Mouse (Mus musculus): ENCODE data around the gene Ccdc106. TPM values are rescaled to one million over a fixed set of nuclear protein-coding genes. Genes with fewer than 3 reads are reported as not detected.

The Ccdc106 gene
- total RNA-seq (2014; rRNA removed; ENCODE audit: low replicate concordance) (1.0 and 2.8 TPM in 2 replicates), polyA plus RNA-seq (2015; fragmentation: Nextera tagmentation; extraction: Ambion mirVana) (0.33 and 0.85 TPM in 2 replicates)

DNA sequence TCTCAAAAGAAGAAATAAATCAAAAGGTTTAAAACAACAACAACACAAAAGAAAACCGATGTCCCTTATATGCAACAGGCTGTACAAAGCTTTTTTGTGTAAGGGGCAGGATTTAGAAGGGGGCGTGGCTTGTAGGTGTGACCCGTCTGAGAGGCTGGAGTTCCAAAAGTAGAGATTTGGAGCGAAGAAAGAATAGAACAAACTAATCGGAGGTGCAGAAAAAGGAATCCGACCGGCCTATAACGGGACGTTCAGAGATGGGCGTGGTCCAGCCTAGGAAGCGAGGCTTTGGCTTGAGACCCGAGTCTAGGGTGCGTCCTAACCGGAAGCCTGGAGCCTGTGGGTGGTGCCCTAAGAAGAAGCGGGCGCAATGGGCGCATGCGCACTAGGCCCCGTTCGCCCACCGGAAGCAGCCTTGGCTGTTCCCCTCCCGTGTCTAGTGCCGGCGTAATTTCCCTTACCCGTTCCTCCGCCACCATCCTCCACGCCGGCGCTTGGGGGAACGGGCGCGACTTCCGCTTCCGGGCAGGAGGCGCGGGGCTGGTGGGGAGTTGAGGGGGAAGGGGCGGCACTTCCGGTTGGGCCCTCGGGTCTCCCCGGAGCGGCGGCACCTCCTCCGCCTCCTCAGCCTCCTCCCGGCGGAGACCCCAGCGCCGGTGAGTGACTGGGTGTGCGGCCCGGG is at the start of gene Ccdc106, which contains the start of gene Zfp865:
TSS of gene Ccdc106 (plus strand) at position 554 of the 682 bp plus-strand sequence.
TSS of gene Zfp865 (plus strand) at position 377 of the 682 bp plus-strand sequence.
- peaks cover 18% of the 10 kb centered on the region for H3K4me1 ChIP-seq (ENCODE audit: control insufficient read depth, insufficient read depth)
- H3K27ac ChIP-seq (ENCODE audit: low read depth): peak within 1 kb of the TSS; percentile 97
- ATAC-seq (ENCODE audit: insufficient read depth, low read depth) (peak; percentile 90), DNase-seq (ENCODE audit: low spot score) (peak; percentile 98)
- H3K9ac ChIP-seq (replicated peaks; ENCODE audit: low read depth, low read length): peak within 1 kb of the TSS; percentile 97
- no peaks in the 10 kb centered on the region for H3K9me3 ChIP-seq (replicated peaks; ENCODE audit: control insufficient read depth, low read length)
- peak; percentile 36; the same call in 1 of the 2 replicates for TF ChIP-seq EP300 (IDR thresholded peaks at IDR 0.05; ENCODE audit: low read depth)
- TF ChIP-seq CTCF (IDR thresholded peaks at IDR 0.05; ENCODE audit: low read depth): no peak
- peak within 1 kb of the TSS; percentile 91 for H3K4me2 ChIP-seq (ENCODE audit: low read depth, low read length)
- H3K4me3 ChIP-seq (ENCODE audit: low read depth, low read length): peak within 1 kb of the TSS; percentile 98
- under 1% methylated on average over 40 of the region's 49 CpGs for WGBS
- peaks cover 29% of the 10 kb centered on the region for H3K36me3 ChIP-seq (replicated peaks; ENCODE audit: control insufficient read depth, insufficient read depth, low read length)
- H3K27me3 ChIP-seq (ENCODE audit: control insufficient read depth, insufficient read depth, low read length): no peaks in the 10 kb centered on the region

DNA sequence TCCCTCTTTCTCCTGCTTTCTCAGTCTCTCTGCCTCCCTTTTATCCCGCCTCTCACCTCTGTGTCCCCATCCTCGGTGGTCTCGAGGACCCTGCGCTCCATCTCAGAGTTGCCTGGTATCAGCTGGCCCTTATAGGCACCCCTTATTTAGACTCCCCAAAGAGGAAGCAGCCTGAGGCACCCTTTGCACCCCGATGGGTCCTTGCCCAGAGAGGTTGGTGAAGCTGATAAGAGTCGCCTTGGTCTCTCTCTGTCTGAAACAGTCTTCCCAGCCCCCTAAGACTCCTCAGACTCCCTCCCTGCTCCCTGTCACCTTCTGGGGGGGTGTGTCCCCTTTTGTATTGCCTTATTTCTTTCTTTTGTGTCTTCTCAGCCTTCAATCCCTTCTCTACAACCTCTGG is 49.3 kb upstream of the Ccdc106 start, which contains the start of gene Sbk3:
TSS of gene Sbk3 (minus strand) at position 101 of the 400 bp plus-strand sequence.
- no peak for DNase-seq (ENCODE audit: low spot score)
- Histone ChIP-seq H3K4me2 (ENCODE audit: low read depth, low read length) (no peak within 1 kb of the TSS), H3K27ac (ENCODE audit: low read depth) (peak within 1 kb of the TSS; percentile 68), H3K4me3 (ENCODE audit: low read depth, low read length) (no peak within 1 kb of the TSS), H3K27me3 (ENCODE audit: control insufficient read depth, insufficient read depth, low read length) (no peaks in the 10 kb centered on the region), H3K36me3 (replicated peaks; ENCODE audit: control insufficient read depth, insufficient read depth, low read length) (no peaks in the 10 kb centered on the region), H3K4me1 (ENCODE audit: control insufficient read depth, insufficient read depth) (peaks cover 18% of the 10 kb centered on the region), H3K9me3 (replicated peaks; ENCODE audit: control insufficient read depth, low read length) (no peaks in the 10 kb centered on the region), H3K9ac (replicated peaks; ENCODE audit: low read depth, low read length) (no peak within 1 kb of the TSS)
- no peak for TF ChIP-seq EP300 (IDR thresholded peaks at IDR 0.05; ENCODE audit: low read depth)
- no peak for TF ChIP-seq CTCF (IDR thresholded peaks at IDR 0.05; ENCODE audit: low read depth)
- 39% methylated on average over 6 of the region's 6 CpGs for WGBS
- ATAC-seq (ENCODE audit: insufficient read depth, low read depth): no peak

DNA sequence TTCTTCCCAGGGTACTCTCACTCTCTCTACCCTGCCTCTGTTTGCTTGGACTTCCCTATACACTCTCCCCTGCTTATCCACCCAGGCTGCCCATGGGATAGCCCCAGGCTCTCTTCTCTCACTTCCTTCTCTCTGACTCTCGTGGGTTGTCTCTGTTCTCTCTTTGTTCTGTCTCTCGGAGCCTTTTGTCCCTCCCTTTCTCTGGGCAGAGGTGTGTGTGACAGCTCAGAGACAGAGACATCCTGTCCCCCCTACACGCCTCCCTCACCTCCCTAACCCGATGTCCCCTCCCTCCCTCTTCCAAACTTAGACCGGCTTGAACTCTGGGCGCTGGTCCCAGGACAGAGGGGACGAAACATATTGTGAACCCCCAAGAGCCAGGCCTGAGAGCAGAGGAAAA is 48.6 kb upstream of the Ccdc106 start:
- TF ChIP-seq CTCF (IDR thresholded peaks at IDR 0.05; ENCODE audit: low read depth): no peak
- no peak for TF ChIP-seq EP300 (IDR thresholded peaks at IDR 0.05; ENCODE audit: low read depth)
- Histone ChIP-seq H3K4me2 (ENCODE audit: low read depth, low read length) (no peak overlapping the region), H3K27me3 (ENCODE audit: control insufficient read depth, insufficient read depth, low read length) (no peaks in the 10 kb centered on the region), H3K27ac (ENCODE audit: low read depth) (peak overlapping the region; percentile 68), H3K4me1 (ENCODE audit: control insufficient read depth, insufficient read depth) (peaks cover 18% of the 10 kb centered on the region), H3K4me3 (ENCODE audit: low read depth, low read length) (no peak overlapping the region), H3K9me3 (replicated peaks; ENCODE audit: control insufficient read depth, low read length) (no peaks in the 10 kb centered on the region), H3K36me3 (replicated peaks; ENCODE audit: control insufficient read depth, insufficient read depth, low read length) (no peaks in the 10 kb centered on the region), H3K9ac (replicated peaks; ENCODE audit: low read depth, low read length) (no peak overlapping the region)
- DNase-seq (ENCODE audit: low spot score) (peak; percentile 46), ATAC-seq (ENCODE audit: insufficient read depth, low read depth) (peak; percentile 31; the same call in 1 of the 2 replicates)
- 17% methylated on average over 7 of the region's 7 CpGs for WGBS

DNA sequence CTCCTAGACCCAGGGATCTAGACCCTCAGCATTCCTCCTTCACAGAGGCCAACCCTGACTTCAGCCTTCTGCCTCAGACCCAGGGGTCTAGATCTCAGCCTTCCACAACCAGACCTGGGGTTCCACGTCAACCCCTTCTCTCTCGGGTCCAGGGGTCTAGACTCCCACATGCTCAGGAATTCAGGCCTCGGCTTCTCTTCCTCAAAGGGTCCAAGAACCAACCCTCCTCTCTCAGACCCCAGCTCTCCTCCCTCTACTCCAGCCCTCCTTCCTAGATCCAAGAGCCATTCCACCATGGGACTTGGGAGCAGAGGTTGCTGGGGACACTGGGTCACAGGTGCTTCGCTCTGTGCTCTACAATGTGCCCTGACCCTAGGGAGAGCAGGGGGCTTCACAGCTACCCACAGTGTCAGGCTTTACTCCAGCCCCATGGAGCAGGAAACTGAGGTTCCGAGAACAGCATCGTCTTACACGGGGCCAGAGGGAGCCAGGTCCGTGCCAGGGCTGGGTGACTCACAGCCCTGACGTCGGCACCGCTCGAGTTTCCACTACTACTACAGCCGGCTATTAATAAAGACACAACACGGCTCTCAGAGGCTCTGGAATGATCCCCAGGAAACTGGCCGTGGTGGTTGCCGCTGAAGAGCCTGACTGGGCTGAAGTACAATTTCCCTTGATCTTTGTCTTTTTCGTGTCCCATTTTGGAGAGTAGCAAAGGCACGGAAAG is 47.9 kb upstream of the Ccdc106 start:
- H3K9ac ChIP-seq (replicated peaks; ENCODE audit: low read depth, low read length): no peak overlapping the region
- peak overlapping the region; percentile 68 for H3K27ac ChIP-seq (ENCODE audit: low read depth)
- ATAC-seq (ENCODE audit: insufficient read depth, low read depth): peak; percentile 94
- H3K9me3 ChIP-seq (replicated peaks; ENCODE audit: control insufficient read depth, low read length): no peaks in the 10 kb centered on the region
- WGBS: 31% methylated on average over 18 of the region's 18 CpGs
- peaks cover 18% of the 10 kb centered on the region for H3K4me1 ChIP-seq (ENCODE audit: control insufficient read depth, insufficient read depth)
- no peaks in the 10 kb centered on the region for H3K36me3 ChIP-seq (replicated peaks; ENCODE audit: control insufficient read depth, insufficient read depth, low read length)
- no peaks in the 10 kb centered on the region for H3K27me3 ChIP-seq (ENCODE audit: control insufficient read depth, insufficient read depth, low read length)
- H3K4me3 ChIP-seq (ENCODE audit: low read depth, low read length): no peak overlapping the region
- peak; percentile 90 for DNase-seq (ENCODE audit: low spot score)
- no peak overlapping the region for H3K4me2 ChIP-seq (ENCODE audit: low read depth, low read length)
- no peak for TF ChIP-seq EP300 (IDR thresholded peaks at IDR 0.05; ENCODE audit: low read depth)
- no peak for TF ChIP-seq CTCF (IDR thresholded peaks at IDR 0.05; ENCODE audit: low read depth)

DNA sequence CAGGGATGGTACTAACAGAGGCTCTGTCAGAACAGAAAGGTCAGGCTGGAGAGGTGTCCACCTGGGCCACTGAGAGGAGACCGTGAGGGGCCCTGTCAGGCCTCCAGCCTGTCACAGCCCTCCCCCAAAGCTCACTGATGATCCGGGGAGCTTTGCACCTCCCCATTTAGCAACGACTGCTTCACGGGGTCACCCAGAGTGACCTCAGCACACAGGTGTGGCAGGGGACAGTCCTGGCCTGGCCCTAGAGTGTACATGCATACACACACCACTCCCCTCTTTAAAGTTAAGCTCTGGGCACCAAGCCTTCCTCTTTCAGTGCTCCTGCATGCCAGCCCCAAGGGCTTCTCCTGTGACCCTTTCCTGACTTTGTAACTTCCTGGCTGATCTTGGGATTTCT is 44.9 kb upstream of the Ccdc106 start:
- Histone ChIP-seq H3K36me3 (replicated peaks; ENCODE audit: control insufficient read depth, insufficient read depth, low read length) (no peaks in the 10 kb centered on the region), H3K9me3 (replicated peaks; ENCODE audit: control insufficient read depth, low read length) (no peaks in the 10 kb centered on the region), H3K4me3 (ENCODE audit: low read depth, low read length) (no peak overlapping the region), H3K27me3 (ENCODE audit: control insufficient read depth, insufficient read depth, low read length) (no peaks in the 10 kb centered on the region), H3K9ac (replicated peaks; ENCODE audit: low read depth, low read length) (no peak overlapping the region), H3K4me2 (ENCODE audit: low read depth, low read length) (no peak overlapping the region), H3K27ac (ENCODE audit: low read depth) (no peak overlapping the region), H3K4me1 (ENCODE audit: control insufficient read depth, insufficient read depth) (peaks cover 18% of the 10 kb centered on the region)
- WGBS: 51% methylated on average over 4 of the region's 4 CpGs
- ATAC-seq (ENCODE audit: insufficient read depth, low read depth): no peak
- TF ChIP-seq CTCF (IDR thresholded peaks at IDR 0.05; ENCODE audit: low read depth) (no peak), EP300 (IDR thresholded peaks at IDR 0.05; ENCODE audit: low read depth) (no peak)
- DNase-seq (ENCODE audit: low spot score): no peak

Data from heart, postnatal 0 days (tissue).